Mouse (Mus musculus) midbrain, embryonic 16.5 days (tissue): Measurements from ENCODE around the gene Bmp7. TPM values are rescaled to one million over a fixed set of nuclear protein-coding genes. Genes with fewer than 3 reads are reported as not detected.

Experiments used
- ATAC-seq: fragments of 200-750 bp; cut with Nextera tagmentation; 2 replicates; pipeline ENCODE4 v1.8.0; 2017; ENCODE audit warnings: moderate TSS enrichment
- H3K27ac ChIP-seq: fragments of 300-500 bp; sonication (generic); 2 replicates; pipeline ENCODE4 v1.5.1; 2014; ENCODE audit warnings: mild to moderate bottlenecking, low read length, mixed read lengths
- H3K27me3 ChIP-seq: fragments of 300-500 bp; sonication (generic); 2 replicates; pipeline ENCODE4 v1.6.1; 2014; ENCODE audit warnings: low read depth, low read length, mixed read lengths; ENCODE audit not compliant: control insufficient read depth, insufficient read depth
- H3K36me3 ChIP-seq: fragments of 300-500 bp; sonication (generic); 2 replicates; pipeline ENCODE4 v1.6.1; 2014; ENCODE audit warnings: mild to moderate bottlenecking, low read length, moderate library complexity, mixed read lengths; ENCODE audit not compliant: control insufficient read depth, insufficient read depth
- H3K4me1 ChIP-seq: fragments of 300-500 bp; sonication (generic); 2 replicates; pipeline ENCODE4 v1.6.1; 2014; ENCODE audit warnings: mild to moderate bottlenecking, low read length, mixed read lengths; ENCODE audit not compliant: control insufficient read depth, insufficient read depth
- H3K4me2 ChIP-seq: fragments of 300-500 bp; sonication (generic); 2 replicates; pipeline ENCODE4 v1.6.1; 2014; ENCODE audit warnings: mild to moderate bottlenecking, low read length, mixed read lengths
- H3K4me3 ChIP-seq: fragments of 300-500 bp; sonication (generic); 2 replicates; pipeline ENCODE4 v1.5.1; 2014; ENCODE audit warnings: low read depth, mild to moderate bottlenecking, low read length, moderate library complexity, mixed read lengths
- H3K9ac ChIP-seq: fragments of 300-500 bp; sonication (generic); 2 replicates; pipeline ENCODE4 v1.6.1; 2014; ENCODE audit warnings: low read depth, low read length, mixed read lengths
- H3K9me3 ChIP-seq: fragments of 300-500 bp; sonication (generic); replicated peaks from 2 replicates; pipeline ENCODE4 v1.6.1; 2014; ENCODE audit warnings: mild to moderate bottlenecking, low read length, mixed read lengths; ENCODE audit not compliant: control insufficient read depth, poor library complexity, severe bottlenecking
- WGBS: fragments of 180-500 bp; shearing (Covaris S2); extraction: QIAGEN DNeasy Blood & Tissue Kit; methylation state at CpG from one replicate; pipeline ENCODE4 v1.1.7; 2014; 5-methylcytosine and 5-hydroxymethylcytosine counted together
- polyA plus RNA-seq: library from polyadenylated mRNA; unstranded; fragments of >200 nt; fragmentation: Nextera tagmentation; extraction: Ambion mirVana; gene quantifications from 2 replicates; pipeline ENCODE4 v1.2.1, GENCODE M21; 2015

Gene Bmp7
- polyA plus RNA-seq, 1 experiment from 2014 or later = 10.3 TPM

DNA sequence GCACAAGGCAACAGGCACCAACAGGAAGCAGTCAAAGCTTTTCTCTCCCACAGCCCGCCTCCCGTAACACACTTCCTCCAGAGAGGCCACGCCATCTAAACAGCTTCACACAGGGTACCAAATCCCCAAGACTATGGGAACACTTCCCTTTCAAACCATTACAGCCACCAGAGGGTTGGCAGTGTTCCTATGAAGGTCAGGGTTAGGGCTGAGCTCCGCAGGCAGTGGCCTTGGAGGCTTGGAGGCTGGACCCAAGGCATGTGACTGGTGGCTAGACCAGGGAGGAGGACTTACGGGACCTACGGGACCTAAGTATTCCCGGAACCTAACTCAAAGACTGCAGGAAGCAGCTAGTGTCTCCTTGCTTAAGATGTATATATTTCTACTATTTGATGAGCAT lies 80.0 kb downstream of the Bmp7 start:
- Histone ChIP-seq H3K27ac (no peak overlapping the region), H3K4me1 (no peaks in the 10 kb centered on the region), H3K27me3 (no peaks in the 10 kb centered on the region), H3K9ac (no peak overlapping the region), H3K4me2 (no peak overlapping the region), H3K4me3 (no peak overlapping the region), H3K9me3 (no peaks in the 10 kb centered on the region), H3K36me3 (no peaks in the 10 kb centered on the region)
- ATAC-seq = no peak
- WGBS = 87% methylated on average over 7 of the region's 7 CpGs

DNA sequence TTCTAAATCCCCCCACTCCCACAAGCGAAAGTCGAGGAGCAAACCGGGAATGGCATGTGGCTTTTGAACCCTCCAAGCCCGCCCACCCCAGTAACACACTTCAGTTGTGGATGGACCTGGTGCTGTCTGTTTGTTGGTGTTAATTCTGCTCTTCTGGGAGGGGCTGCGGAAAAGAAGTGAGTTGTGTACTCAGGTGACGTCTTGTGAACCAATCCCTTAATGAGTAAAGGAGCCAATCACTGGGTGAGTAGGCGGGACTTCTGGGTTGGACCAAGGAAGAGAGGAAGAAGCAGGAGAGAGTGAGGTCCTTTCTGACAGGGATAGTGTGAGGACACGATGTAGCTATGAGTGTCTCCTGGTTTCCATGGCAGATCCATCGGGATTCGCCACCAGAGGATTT lies 83.1 kb downstream of the Bmp7 start:
- Histone ChIP-seq H3K27ac (no peak overlapping the region), H3K27me3 (no peaks in the 10 kb centered on the region), H3K9ac (no peak overlapping the region), H3K4me1 (no peaks in the 10 kb centered on the region), H3K4me3 (no peak overlapping the region), H3K4me2 (no peak overlapping the region), H3K36me3 (no peaks in the 10 kb centered on the region), H3K9me3 (no peaks in the 10 kb centered on the region)
- ATAC-seq = no peak
- 71% methylated on average over 10 of the region's 10 CpGs for WGBS

DNA sequence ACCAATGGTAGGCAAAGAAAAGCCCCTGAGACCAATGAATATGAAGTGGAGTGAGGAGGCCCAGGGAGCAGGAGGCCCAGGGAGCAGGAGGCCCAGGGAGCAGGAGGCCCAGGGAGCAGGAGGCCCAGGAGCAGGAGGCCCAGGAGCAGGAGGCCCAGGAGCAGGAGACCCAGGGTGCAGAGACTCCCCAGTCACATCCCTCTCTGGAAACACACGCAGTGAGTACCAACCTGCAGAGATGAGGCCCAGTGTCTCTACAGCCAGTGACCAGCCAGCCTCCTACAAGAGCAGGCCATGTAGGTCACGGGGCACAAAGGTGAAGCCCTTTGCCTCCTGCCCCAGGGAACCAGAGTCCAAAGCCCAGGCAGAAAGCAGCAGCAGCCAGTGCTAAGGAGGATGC lies 83.6 kb downstream of the Bmp7 start:
- no peak overlapping the region for H3K27ac ChIP-seq
- H3K4me2 ChIP-seq = no peak overlapping the region
- H3K9me3 ChIP-seq = no peaks in the 10 kb centered on the region
- H3K36me3 ChIP-seq = no peaks in the 10 kb centered on the region
- H3K4me1 ChIP-seq = no peaks in the 10 kb centered on the region
- 62% methylated on average over 2 of the region's 2 CpGs for WGBS
- H3K27me3 ChIP-seq = no peaks in the 10 kb centered on the region
- no peak for ATAC-seq
- H3K4me3 ChIP-seq = no peak overlapping the region
- no peak overlapping the region for H3K9ac ChIP-seq

DNA sequence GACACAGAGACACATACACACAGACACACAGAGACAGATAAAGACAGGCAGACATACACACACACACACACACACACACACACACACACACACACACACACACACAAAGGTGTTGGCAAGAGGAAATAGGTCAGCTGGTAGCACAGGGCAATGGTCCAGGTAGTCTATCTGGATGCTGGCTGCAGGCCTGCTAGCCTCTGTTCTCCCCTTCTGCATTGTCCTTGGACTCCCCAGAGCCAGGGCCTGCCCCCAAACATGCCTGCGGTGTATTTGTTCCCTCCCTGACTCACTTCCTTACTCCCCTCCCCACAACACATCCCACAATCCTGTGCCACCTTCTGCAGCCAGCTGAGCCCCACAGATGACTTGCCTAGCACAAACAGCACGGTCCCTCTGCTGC lies 86.0 kb downstream of the Bmp7 start:
- Histone ChIP-seq H3K4me1 (no peaks in the 10 kb centered on the region), H3K9me3 (no peaks in the 10 kb centered on the region), H3K9ac (no peak overlapping the region), H3K36me3 (no peaks in the 10 kb centered on the region), H3K4me2 (no peak overlapping the region), H3K4me3 (no peak overlapping the region), H3K27ac (no peak overlapping the region), H3K27me3 (no peaks in the 10 kb centered on the region)
- WGBS = 65% methylated on average over 2 of the region's 2 CpGs
- ATAC-seq = no peak

DNA sequence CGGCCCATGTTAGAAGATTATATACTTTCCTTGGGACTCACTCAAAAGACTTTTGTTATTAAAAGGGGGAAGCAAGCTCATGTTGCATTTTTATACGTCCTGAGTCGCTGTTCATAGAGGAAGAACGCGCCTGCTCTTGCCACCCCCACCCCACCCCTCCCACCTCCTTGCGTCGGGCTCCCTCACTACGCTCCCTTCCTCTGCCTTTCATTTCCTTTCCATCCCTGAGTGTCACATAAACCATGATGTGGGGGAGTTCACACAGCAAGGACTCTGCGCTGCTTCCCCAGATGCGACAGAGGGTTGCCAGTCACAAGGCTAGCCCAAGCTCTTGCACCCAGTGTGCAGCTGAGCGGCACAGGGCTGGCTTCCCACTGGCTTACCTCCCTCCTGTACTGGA lies 88.3 kb downstream of the Bmp7 start:
- ATAC-seq = no peak
- no peak overlapping the region for H3K4me3 ChIP-seq
- no peak overlapping the region for H3K27ac ChIP-seq
- no peaks in the 10 kb centered on the region for H3K27me3 ChIP-seq
- WGBS = 81% methylated on average over 11 of the region's 11 CpGs
- H3K36me3 ChIP-seq = no peaks in the 10 kb centered on the region
- H3K9ac ChIP-seq = no peak overlapping the region
- H3K4me1 ChIP-seq = no peaks in the 10 kb centered on the region
- no peaks in the 10 kb centered on the region for H3K9me3 ChIP-seq
- no peak overlapping the region for H3K4me2 ChIP-seq

DNA sequence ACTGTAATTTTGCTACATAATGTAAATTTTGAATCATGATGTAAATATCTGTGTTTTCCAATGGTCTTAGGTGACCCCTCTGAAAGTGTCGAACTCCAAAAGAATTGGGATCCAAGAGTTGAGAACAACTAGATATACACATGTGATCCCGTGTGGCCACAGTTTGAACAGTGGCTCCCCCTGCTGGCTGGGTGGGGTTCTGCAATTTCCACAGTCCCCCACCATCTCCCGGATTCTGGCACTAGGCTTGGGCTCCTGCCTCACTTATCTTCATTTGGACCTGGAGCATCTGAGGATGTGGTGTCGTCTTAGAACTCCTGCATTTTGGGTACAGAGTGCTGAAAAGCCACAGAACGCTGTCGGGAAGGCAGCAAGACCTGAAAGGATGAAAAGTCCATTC lies 91.9 kb downstream of the Bmp7 start:
- no peaks in the 10 kb centered on the region for H3K36me3 ChIP-seq
- H3K4me1 ChIP-seq = no peaks in the 10 kb centered on the region
- H3K4me2 ChIP-seq = no peak overlapping the region
- H3K9ac ChIP-seq = no peak overlapping the region
- no peaks in the 10 kb centered on the region for H3K27me3 ChIP-seq
- H3K27ac ChIP-seq = no peak overlapping the region
- H3K9me3 ChIP-seq = no peaks in the 10 kb centered on the region
- no peak overlapping the region for H3K4me3 ChIP-seq
- no peak for ATAC-seq
- 70% methylated on average over 6 of the region's 6 CpGs for WGBS

DNA sequence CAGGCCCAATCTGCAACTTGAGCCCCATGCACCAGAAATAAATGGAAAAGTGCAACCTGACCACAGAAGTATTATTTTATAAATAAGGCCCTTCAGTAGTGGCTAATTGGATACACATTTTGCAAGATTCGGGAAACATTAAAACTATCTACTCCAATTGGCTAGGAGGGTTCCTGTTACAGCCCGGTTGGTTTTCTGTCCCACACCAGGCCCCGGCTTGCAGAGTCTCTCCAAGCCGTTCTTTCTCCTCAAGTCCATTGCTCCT lies 93.9 kb downstream of the Bmp7 start:
- Histone ChIP-seq H3K27me3 (no peaks in the 10 kb centered on the region), H3K4me2 (no peak overlapping the region), H3K9me3 (no peaks in the 10 kb centered on the region), H3K9ac (no peak overlapping the region), H3K4me1 (no peaks in the 10 kb centered on the region), H3K27ac (no peak overlapping the region), H3K4me3 (no peak overlapping the region), H3K36me3 (no peaks in the 10 kb centered on the region)
- 87% methylated on average over 4 of the region's 4 CpGs for WGBS
- ATAC-seq = no peak

DNA sequence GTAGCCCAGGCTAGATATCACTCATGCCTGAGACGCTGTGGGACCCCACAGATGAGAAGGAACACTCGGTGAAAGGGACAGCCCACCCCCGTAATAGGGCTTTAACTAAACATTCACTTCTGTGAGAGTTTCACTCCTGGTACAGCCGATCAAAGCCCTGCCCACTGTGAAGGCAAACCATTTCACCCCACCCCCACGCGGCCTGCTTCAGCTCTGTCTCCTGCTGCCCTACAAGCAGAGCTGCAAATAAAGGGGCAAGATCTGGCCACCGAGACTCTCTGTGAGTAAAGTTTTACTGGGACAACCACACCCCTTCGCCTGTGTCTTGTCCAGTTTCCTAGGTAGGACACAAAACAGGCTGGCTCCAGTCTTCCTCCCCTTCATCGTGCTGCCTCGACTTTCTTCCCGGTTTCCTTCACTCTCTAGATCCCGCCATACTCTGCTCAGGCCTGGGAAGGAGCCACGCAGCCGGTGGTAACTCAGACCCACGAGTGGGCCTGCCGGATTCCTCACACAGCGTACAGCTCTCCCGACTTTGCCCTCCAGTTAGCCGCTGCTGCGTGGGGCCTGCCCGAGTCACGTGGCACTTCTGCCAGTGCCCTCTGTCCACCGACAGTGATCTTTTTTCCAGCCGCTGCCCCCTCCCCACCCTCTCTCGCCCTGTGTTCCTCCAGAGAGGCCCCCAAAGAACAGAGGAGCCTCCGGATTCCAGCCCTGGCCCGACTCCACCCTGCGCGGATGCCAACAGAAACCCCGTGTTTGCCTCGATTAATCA lies 94.4 kb downstream of the Bmp7 start:
- H3K27ac ChIP-seq = no peak overlapping the region
- no peaks in the 10 kb centered on the region for H3K27me3 ChIP-seq
- H3K9ac ChIP-seq = no peak overlapping the region
- no peaks in the 10 kb centered on the region for H3K36me3 ChIP-seq
- no peak for ATAC-seq
- H3K4me2 ChIP-seq = no peak overlapping the region
- no peaks in the 10 kb centered on the region for H3K4me1 ChIP-seq
- no peaks in the 10 kb centered on the region for H3K9me3 ChIP-seq
- no peak overlapping the region for H3K4me3 ChIP-seq
- 57% methylated on average over 31 of the region's 31 CpGs for WGBS

DNA sequence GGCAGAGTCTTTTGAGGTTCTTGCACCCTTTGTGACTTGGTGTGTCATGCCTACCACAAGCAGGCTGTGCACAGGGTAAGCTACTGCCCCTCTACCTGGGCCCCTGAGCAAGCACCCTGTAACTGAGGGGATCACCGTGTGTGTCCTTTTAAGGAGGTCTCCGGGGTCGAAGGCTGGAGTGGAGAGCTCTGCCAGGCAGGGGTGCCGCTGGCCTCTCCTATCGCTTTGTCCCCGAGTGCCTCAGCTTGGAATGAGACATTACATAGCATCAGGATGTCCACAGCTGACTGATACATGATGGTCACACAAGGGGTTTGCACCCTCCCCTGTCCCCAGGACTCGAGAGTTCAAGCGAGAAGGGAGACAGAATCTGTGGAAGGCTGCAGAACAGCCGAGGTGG lies 96.2 kb downstream of the Bmp7 start:
- H3K4me2 ChIP-seq = no peak overlapping the region
- no peaks in the 10 kb centered on the region for H3K4me1 ChIP-seq
- H3K27me3 ChIP-seq = no peaks in the 10 kb centered on the region
- no peaks in the 10 kb centered on the region for H3K36me3 ChIP-seq
- no peak overlapping the region for H3K27ac ChIP-seq
- no peaks in the 10 kb centered on the region for H3K9me3 ChIP-seq
- WGBS = 84% methylated on average over 9 of the region's 9 CpGs
- no peak overlapping the region for H3K4me3 ChIP-seq
- H3K9ac ChIP-seq = no peak overlapping the region
- ATAC-seq = no peak
